Mouse (Mus musculus) limb, embryonic 12.5 days (tissue): ENCODE data around the gene Syk. TPM values are rescaled to one million over a fixed set of nuclear protein-coding genes. Genes with fewer than 3 reads are reported as not detected.

Source experiments
- ATAC-seq: fragments of 200-750 bp; cut with Nextera tagmentation; 2 replicates; pipeline ENCODE4 v1.8.0; 2017; ENCODE audit warnings: low read depth, moderate TSS enrichment; ENCODE audit not compliant: insufficient number of reproducible peaks, insufficient read depth, low FRiP score, low TSS enrichment
- H3K27ac ChIP-seq: fragments of 300-500 bp; sonication (generic); 2 replicates; pipeline ENCODE4 v1.5.1; 2016; ENCODE audit warnings: mild to moderate bottlenecking, moderate library complexity
- H3K27me3 ChIP-seq: fragments of 300-500 bp; sonication (generic); 2 replicates; pipeline ENCODE4 v1.6.1; 2016; ENCODE audit warnings: mild to moderate bottlenecking, moderate library complexity
- H3K36me3 ChIP-seq: fragments of 300-500 bp; sonication (generic); 2 replicates; pipeline ENCODE4 v1.6.1; 2016; ENCODE audit warnings: mild to moderate bottlenecking, moderate library complexity
- H3K4me1 ChIP-seq: fragments of 300-500 bp; sonication (generic); replicated peaks from 2 replicates; pipeline ENCODE4 v1.6.1; 2016
- H3K4me2 ChIP-seq: fragments of 300-500 bp; sonication (generic); 2 replicates; pipeline ENCODE4 v1.6.1; 2016; ENCODE audit warnings: mild to moderate bottlenecking, moderate library complexity
- H3K4me3 ChIP-seq: fragments of 300-500 bp; sonication (generic); replicated peaks from 2 replicates; pipeline ENCODE4 v1.5.1; 2016; ENCODE audit warnings: mild to moderate bottlenecking
- H3K9ac ChIP-seq: fragments of 300-500 bp; sonication (generic); replicated peaks from 2 replicates; pipeline ENCODE4 v1.6.1; 2016; ENCODE audit warnings: mild to moderate bottlenecking, moderate library complexity
- H3K9me3 ChIP-seq: fragments of 300-500 bp; sonication (generic); 2 replicates; pipeline ENCODE4 v1.6.1; 2016; ENCODE audit warnings: mild to moderate bottlenecking, moderate library complexity
- WGBS: fragments of 180-500 bp; shearing (Covaris S2); methylation state at CpG from one replicate; pipeline ENCODE4 v1.1.7; 2016; 5-methylcytosine and 5-hydroxymethylcytosine counted together
- polyA plus RNA-seq: library from polyadenylated mRNA; unstranded; fragments of >200 nt; fragmentation: Nextera tagmentation; extraction: Ambion mirVana; gene quantifications from 2 replicates; pipeline ENCODE4 v1.2.1, GENCODE M21; 2016

Gene Syk
- 2.4 and 2.8 TPM in 2 replicates for polyA plus RNA-seq

DNA sequence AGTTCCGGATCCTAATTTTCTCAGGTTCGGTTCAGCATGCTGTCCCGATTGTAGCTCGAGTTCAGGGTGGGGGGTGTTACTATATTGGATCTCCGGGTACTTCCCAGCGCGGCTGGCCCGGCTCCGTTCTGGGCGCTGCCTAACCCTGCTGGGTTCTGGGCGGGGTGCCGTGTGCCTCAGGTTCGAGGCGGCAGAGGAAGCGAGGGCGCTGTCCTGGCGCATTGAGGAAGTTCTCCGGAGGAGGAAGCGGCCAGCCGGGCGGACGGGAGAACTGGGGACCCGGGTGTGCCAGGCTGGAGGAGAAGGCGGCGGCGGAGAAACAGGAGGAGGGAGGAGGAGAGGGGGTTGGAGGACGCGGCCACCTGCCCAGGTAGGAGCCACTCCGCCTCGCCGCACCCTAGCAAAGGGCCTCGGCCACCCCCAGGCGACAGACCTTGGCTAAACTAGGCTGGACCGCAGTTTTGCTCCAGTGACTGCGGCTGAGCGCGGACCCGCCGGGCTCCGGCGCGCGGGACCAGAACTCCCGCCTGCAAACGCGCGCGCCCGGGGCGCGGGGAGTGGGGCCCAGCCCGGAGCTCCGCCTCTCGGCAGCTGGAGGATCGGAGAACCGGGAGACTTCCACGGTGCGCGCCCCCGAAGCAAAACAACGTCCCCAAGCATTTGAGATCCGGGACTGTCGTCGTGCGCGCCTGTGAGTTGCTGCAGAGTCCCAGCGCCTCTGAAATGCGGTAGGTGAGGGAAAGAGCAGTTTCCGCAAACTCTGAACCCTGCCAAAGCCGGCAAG is at the start of gene Syk:
Syk (plus strand) TSS at position 296 of the 784 bp plus-strand sequence.
- WGBS, result under 1% methylated on average over 70 of the region's 70 CpGs
- Histone ChIP-seq H3K4me3 (peak within 1 kb of the TSS; percentile 61), H3K36me3 (no peaks in the 10 kb centered on the region), H3K27ac (no peak within 1 kb of the TSS), H3K27me3 (peaks cover 30% of the 10 kb centered on the region), H3K4me2 (peak within 1 kb of the TSS; percentile 93), H3K4me1 (peaks cover 7% of the 10 kb centered on the region), H3K9ac (peak within 1 kb of the TSS; percentile 63), H3K9me3 (no peaks in the 10 kb centered on the region)
- ATAC-seq, result 0 out of 2 replicates have a peak, but pooled peaks have one; percentile 56

GRCm38 (mm10) chr13:52533644-52534043 is 49.3 kb upstream of the Syk start:
- Histone ChIP-seq H3K4me3 (no peak overlapping the region), H3K36me3 (no peaks in the 10 kb centered on the region), H3K4me1 (peaks cover 7% of the 10 kb centered on the region), H3K27ac (no peak overlapping the region), H3K9me3 (peaks cover 4% of the 10 kb centered on the region; the same call in 1 of the 2 replicates), H3K27me3 (peaks cover 30% of the 10 kb centered on the region), H3K9ac (no peak overlapping the region), H3K4me2 (no peak overlapping the region)
- 83% methylated on average over 5 of the region's 5 CpGs for WGBS
- no peak for ATAC-seq

- Histone ChIP-seq H3K27me3 (peaks cover 12% of the 10 kb centered on the region), H3K36me3 (no peaks in the 10 kb centered on the region), H3K4me3 (no peak overlapping the region), H3K9ac (no peak overlapping the region), H3K4me2 (no peak overlapping the region), H3K9me3 (peaks cover 4% of the 10 kb centered on the region; the same call in 1 of the 2 replicates), H3K27ac (no peak overlapping the region), H3K4me1 (peaks cover under 1% of the 10 kb centered on the region)
- WGBS, result 5% methylated on average over 4 of the region's 4 CpGs
- 0 out of 2 replicates have a peak, but pooled peaks have one; percentile 31 for ATAC-seq
These were observed 47.4 kb upstream of the Syk start for GRCm38 (mm10) chr13:52535542-52535941.

GRCm38 (mm10) chr13:52537754-52538587 is 45.0 kb upstream of the Syk start:
- H3K4me2 ChIP-seq, result no peak overlapping the region
- 95% methylated on average over 26 of the region's 26 CpGs for WGBS
- no peaks in the 10 kb centered on the region for H3K36me3 ChIP-seq
- H3K9me3 ChIP-seq, result no peaks in the 10 kb centered on the region
- H3K4me1 ChIP-seq, result no peaks in the 10 kb centered on the region
- no peak overlapping the region for H3K27ac ChIP-seq
- peaks cover 8% of the 10 kb centered on the region; the same call in 1 of the 2 replicates for H3K27me3 ChIP-seq
- no peak overlapping the region for H3K9ac ChIP-seq
- no peak overlapping the region for H3K4me3 ChIP-seq
- ATAC-seq, result no peak

GRCm38 (mm10) chr13:52538588-52539116 is 44.3 kb upstream of the Syk start:
- no peak for ATAC-seq
- Histone ChIP-seq H3K9me3 (no peaks in the 10 kb centered on the region), H3K4me3 (no peak overlapping the region), H3K27ac (no peak overlapping the region), H3K9ac (no peak overlapping the region), H3K4me1 (no peaks in the 10 kb centered on the region), H3K27me3 (peaks cover 9% of the 10 kb centered on the region; the same call in 1 of the 2 replicates), H3K4me2 (no peak overlapping the region), H3K36me3 (no peaks in the 10 kb centered on the region)
- WGBS, result 90% methylated on average over 9 of the region's 9 CpGs

GRCm38 (mm10) chr13:52539461-52539860 is 43.5 kb upstream of the Syk start:
- Histone ChIP-seq H3K36me3 (no peaks in the 10 kb centered on the region), H3K9me3 (no peaks in the 10 kb centered on the region), H3K4me3 (no peak overlapping the region), H3K4me1 (no peaks in the 10 kb centered on the region), H3K4me2 (no peak overlapping the region), H3K9ac (no peak overlapping the region), H3K27ac (no peak overlapping the region), H3K27me3 (peaks cover 9% of the 10 kb centered on the region; the same call in 1 of the 2 replicates)
- no peak for ATAC-seq
- 86% methylated on average over 6 of the region's 6 CpGs for WGBS

- Histone ChIP-seq H3K4me3 (no peak overlapping the region), H3K27me3 (peaks cover 5% of the 10 kb centered on the region; the same call in 1 of the 2 replicates), H3K4me1 (no peaks in the 10 kb centered on the region), H3K9me3 (no peaks in the 10 kb centered on the region), H3K9ac (no peak overlapping the region), H3K4me2 (no peak overlapping the region), H3K27ac (no peak overlapping the region), H3K36me3 (no peaks in the 10 kb centered on the region)
- no peak for ATAC-seq
- 67% methylated on average over 5 of the region's 5 CpGs for whole genome bisulfite sequencing
These were observed 41.5 kb upstream of the Syk start for GRCm38 (mm10) chr13:52541385-52542035.

DNA sequence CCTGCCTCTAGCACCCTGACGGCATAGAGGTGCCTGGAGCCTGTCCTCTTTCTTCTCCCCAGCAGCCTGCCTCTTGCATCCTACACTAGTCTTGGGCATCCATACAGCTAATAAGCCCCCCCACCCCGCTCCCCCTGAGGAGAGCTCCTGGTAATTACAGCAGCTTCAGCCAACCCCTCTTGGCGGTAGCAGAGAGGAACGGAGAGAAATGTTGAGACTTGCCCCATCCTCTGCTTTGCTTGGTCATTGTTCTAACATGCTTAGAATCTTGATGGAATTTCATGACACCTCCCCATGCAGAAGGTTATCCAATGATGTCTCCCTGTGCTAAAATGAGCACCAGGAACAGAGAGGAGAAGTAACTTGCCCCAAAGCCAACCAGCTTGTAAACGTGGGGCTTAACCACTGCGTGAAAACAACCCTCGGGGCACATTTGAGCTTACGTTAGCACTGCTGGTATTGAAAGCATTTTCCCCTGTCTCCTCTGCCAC is 40.9 kb upstream of the Syk start:
- Histone ChIP-seq H3K27ac (no peak overlapping the region), H3K4me3 (no peak overlapping the region), H3K4me2 (no peak overlapping the region), H3K4me1 (no peaks in the 10 kb centered on the region), H3K9ac (no peak overlapping the region), H3K27me3 (peaks cover 5% of the 10 kb centered on the region; the same call in 1 of the 2 replicates), H3K36me3 (no peaks in the 10 kb centered on the region), H3K9me3 (no peaks in the 10 kb centered on the region)
- no peak for ATAC-seq
- 55% methylated on average over 8 of the region's 8 CpGs for WGBS

- H3K9me3 ChIP-seq, result no peaks in the 10 kb centered on the region
- no peaks in the 10 kb centered on the region for H3K36me3 ChIP-seq
- peaks cover 5% of the 10 kb centered on the region; the same call in 1 of the 2 replicates for H3K27me3 ChIP-seq
- H3K4me1 ChIP-seq, result no peaks in the 10 kb centered on the region
- H3K27ac ChIP-seq, result no peak overlapping the region
- H3K4me3 ChIP-seq, result no peak overlapping the region
- H3K9ac ChIP-seq, result no peak overlapping the region
- no peak for ATAC-seq
- no peak overlapping the region for H3K4me2 ChIP-seq
- 76% methylated on average over 4 of the region's 4 CpGs for WGBS
These were observed 40.3 kb upstream of the Syk start for GRCm38 (mm10) chr13:52542636-52543035.

GRCm38 (mm10) chr13:52546288-52546687 is 36.7 kb upstream of the Syk start:
- no peaks in the 10 kb centered on the region for H3K4me1 ChIP-seq
- H3K9ac ChIP-seq, result no peak overlapping the region
- ATAC-seq, result no peak
- H3K9me3 ChIP-seq, result no peaks in the 10 kb centered on the region
- 88% methylated on average over 6 of the region's 6 CpGs for WGBS
- no peak overlapping the region for H3K4me2 ChIP-seq
- H3K4me3 ChIP-seq, result no peak overlapping the region
- H3K36me3 ChIP-seq, result no peaks in the 10 kb centered on the region
- no peak overlapping the region for H3K27ac ChIP-seq
- peaks cover 5% of the 10 kb centered on the region; the same call in 1 of the 2 replicates for H3K27me3 ChIP-seq
